Mouse (Mus musculus) MEL (cell line): Measurements from ENCODE around the gene Tmem256. TPM values are rescaled to one million over a fixed set of nuclear protein-coding genes. Genes with fewer than 3 reads are reported as not detected.

Experiments used
- DNase-seq: peaks from one replicate; pipeline ENCODE4 v3.0.0; 2011; ENCODE audit warnings: low read depth, low spot score
- H3K27ac ChIP-seq: 2 replicates; pipeline ENCODE4 v1.5.1; 2012; ENCODE audit warnings: low read depth, mild to moderate bottlenecking, control low read depth, low read length, moderate library complexity; ENCODE audit not compliant: control insufficient read depth
- H3K27me3 ChIP-seq, 2 experiments: fragments of 150-350 bp in 1 of 2; sonication (generic) in 1 of 2; 2 replicates each; pipeline ENCODE4 v1.6.1; 2012; ENCODE audit warnings: low read length in 2 of 2, mild to moderate bottlenecking in 2 of 2, improper control_type of control experiment in 1 of 2, moderate library complexity in 1 of 2; ENCODE audit not compliant: insufficient read depth in 2 of 2, control insufficient read depth in 1 of 2
- H3K36me3 ChIP-seq, 2 experiments: 2 replicates each; pipeline ENCODE4 v1.6.1; 2012 to 2014; ENCODE audit warnings: low read length in 2 of 2, improper control_type of control experiment in 1 of 2, inconsistent platforms in 1 of 2, mild to moderate bottlenecking in 1 of 2; ENCODE audit not compliant: insufficient read depth in 2 of 2, control insufficient read depth in 1 of 2
- H3K4me1 ChIP-seq, 2 experiments: fragments of 150-350 bp in 1 of 2; sonication (generic) in 1 of 2; 2 replicates each; pipeline ENCODE4 v1.6.1; 2012; ENCODE audit warnings: low read length in 2 of 2, improper control_type of control experiment in 1 of 2, mild to moderate bottlenecking in 1 of 2; ENCODE audit not compliant: insufficient read depth in 2 of 2, control insufficient read depth in 1 of 2
- H3K4me3 ChIP-seq, 2 experiments: fragments of 150-350 bp in 1 of 2; sonication (generic) in 1 of 2; 2 replicates each; pipeline ENCODE4 v1.5.1; 2012; ENCODE audit warnings: low read depth in 2 of 2, low read length in 2 of 2, mild to moderate bottlenecking in 2 of 2, moderate library complexity in 2 of 2, control low read depth in 1 of 2, improper control_type of control experiment in 1 of 2; ENCODE audit not compliant: control insufficient read depth in 1 of 2, insufficient read depth in 1 of 2
- H3K79me2 ChIP-seq: 2 replicates; pipeline ENCODE4 v1.6.1; 2012; ENCODE audit warnings: mild to moderate bottlenecking, low read length, moderate library complexity; ENCODE audit not compliant: control insufficient read depth, poor library complexity, insufficient read depth
- H3K9ac ChIP-seq: 2 replicates; pipeline ENCODE4 v1.6.1; 2012; ENCODE audit warnings: low read depth, mild to moderate bottlenecking, control low read depth, low read length, moderate library complexity; ENCODE audit not compliant: control insufficient read depth, poor library complexity, severe bottlenecking
- H3K9me3 ChIP-seq: fragments of 150-350 bp; sonication (generic); replicated peaks from 2 replicates; pipeline ENCODE4 v1.6.1; 2012; ENCODE audit warnings: mild to moderate bottlenecking, low read length, improper control_type of control experiment, moderate library complexity; ENCODE audit not compliant: insufficient read depth
- BHLHE40 ChIP-seq: IDR thresholded peaks from 2 replicates; pipeline ENCODE4 v1.6.1; 2012; ENCODE audit warnings: low read depth, mild to moderate bottlenecking, inconsistent platforms, low read length, improper control_type of control experiment, borderline replicate concordance
- CHD1 ChIP-seq: IDR thresholded peaks from 2 replicates; pipeline ENCODE4 v1.6.1; 2012; ENCODE audit warnings: low read depth, mild to moderate bottlenecking, inconsistent platforms, low read length, improper control_type of control experiment
- CHD2 ChIP-seq: IDR thresholded peaks from 2 replicates; pipeline ENCODE4 v1.6.1; 2011; ENCODE audit warnings: low read length, improper control_type of control experiment
- CTCF ChIP-seq, 3 experiments: IDR thresholded peaks in 2 of 3; conservative IDR thresholded peaks in 1 of 3; 2 replicates each; pipeline ENCODE4 v1.5.1; 2011 to 2012; ENCODE audit warnings: low read length in 3 of 3, low read depth in 2 of 3, mild to moderate bottlenecking in 2 of 3, improper control_type of control experiment in 1 of 3, inconsistent platforms in 1 of 3, mixed read lengths in 1 of 3, moderate library complexity in 1 of 3; ENCODE audit not compliant: control insufficient read depth in 1 of 3, insufficient read depth in 1 of 3, poor library complexity in 1 of 3, severe bottlenecking in 1 of 3
- EP300 ChIP-seq, 2 experiments: IDR thresholded peaks; 2 replicates each; pipeline ENCODE4 v1.6.1; 2011; ENCODE audit warnings: improper control_type of control experiment in 2 of 2, low read length in 2 of 2, low read depth in 1 of 2, mild to moderate bottlenecking in 1 of 2
- ETS1 ChIP-seq: IDR thresholded peaks from 2 replicates; pipeline ENCODE4 v1.6.1; 2012; ENCODE audit warnings: low read depth, mild to moderate bottlenecking, inconsistent platforms, low read length, improper control_type of control experiment, moderate library complexity
- GABPA ChIP-seq: IDR thresholded peaks from 2 replicates; pipeline ENCODE4 v1.6.1; 2012; ENCODE audit warnings: low read depth, mild to moderate bottlenecking, inconsistent platforms, low read length, improper control_type of control experiment, moderate library complexity
- GATA1 ChIP-seq: IDR thresholded peaks from 2 replicates; pipeline ENCODE4 v1.6.1; 2011; ENCODE audit warnings: low read depth, low read length, improper control_type of control experiment
- HCFC1 ChIP-seq: IDR thresholded peaks from 2 replicates; pipeline ENCODE4 v1.6.1; 2012; ENCODE audit warnings: low read depth, mild to moderate bottlenecking, inconsistent platforms, low read length, improper control_type of control experiment, moderate library complexity
- KAT2A ChIP-seq: conservative IDR thresholded peaks from 2 replicates; pipeline ENCODE4 v1.6.1; 2012; ENCODE audit warnings: low read depth, low read length, improper control_type of control experiment, inconsistent platforms
- MAX ChIP-seq: IDR thresholded peaks from 2 replicates; pipeline ENCODE4 v1.6.1; 2011; ENCODE audit warnings: low read length, improper control_type of control experiment
- MAZ ChIP-seq: IDR thresholded peaks from 2 replicates; pipeline ENCODE4 v1.6.1; 2012; ENCODE audit warnings: low read depth, mild to moderate bottlenecking, inconsistent platforms, low read length, improper control_type of control experiment
- MEF2A ChIP-seq: IDR thresholded peaks from 2 replicates; pipeline ENCODE4 v1.6.1; 2014; ENCODE audit warnings: low read depth, mild to moderate bottlenecking, inconsistent platforms, low read length, improper control_type of control experiment; ENCODE audit not compliant: poor library complexity, insufficient replicate concordance, severe bottlenecking; ENCODE audit errors: extremely low read depth
- MXI1 ChIP-seq: IDR thresholded peaks from 2 replicates; pipeline ENCODE4 v1.6.1; 2011; ENCODE audit warnings: mild to moderate bottlenecking, low read depth, low read length, improper control_type of control experiment
- MYB ChIP-seq: IDR thresholded peaks from 2 replicates; pipeline ENCODE4 v1.6.1; 2011; ENCODE audit warnings: mild to moderate bottlenecking, low read depth, low read length, improper control_type of control experiment
- NRF1 ChIP-seq: IDR thresholded peaks from 2 replicates; pipeline ENCODE4 v1.6.1; 2014; ENCODE audit warnings: low read depth, mild to moderate bottlenecking, inconsistent platforms, low read length, improper control_type of control experiment, moderate library complexity; ENCODE audit not compliant: poor library complexity, insufficient read depth, severe bottlenecking
- POLR2A ChIP-seq, 2 experiments: IDR thresholded peaks; 2 replicates each; pipeline ENCODE4 v1.6.1; 2011 to 2012; ENCODE audit warnings: low read length in 2 of 2, mild to moderate bottlenecking in 2 of 2, control low read depth in 1 of 2, improper control_type of control experiment in 1 of 2, low read depth in 1 of 2, moderate library complexity in 1 of 2; ENCODE audit not compliant: control insufficient read depth in 1 of 2, insufficient read depth in 1 of 2, poor library complexity in 1 of 2
- POLR2AphosphoS5 ChIP-seq: IDR thresholded peaks from 2 replicates; pipeline ENCODE4 v1.6.1; 2012; ENCODE audit warnings: low read depth, borderline replicate concordance, mild to moderate bottlenecking, inconsistent platforms, low read length, moderate library complexity, mixed read lengths
- RCOR1 ChIP-seq: IDR thresholded peaks from 2 replicates; pipeline ENCODE4 v1.6.1; 2012; ENCODE audit warnings: low read depth, mild to moderate bottlenecking, inconsistent platforms, low read length, improper control_type of control experiment
- SIN3A ChIP-seq: IDR thresholded peaks from 2 replicates; pipeline ENCODE4 v1.6.1; 2012; ENCODE audit warnings: low read length, improper control_type of control experiment, inconsistent platforms
- SMC3 ChIP-seq: IDR thresholded peaks from 2 replicates; pipeline ENCODE4 v1.6.1; 2011; ENCODE audit warnings: low read depth, low read length, improper control_type of control experiment
- TAL1 ChIP-seq: IDR thresholded peaks from 2 replicates; pipeline ENCODE4 v1.6.1; 2012; ENCODE audit warnings: mild to moderate bottlenecking, inconsistent platforms, low read length, moderate library complexity, mixed read lengths
- TBP ChIP-seq: IDR thresholded peaks from 2 replicates; pipeline ENCODE4 v1.8.0; 2011; ENCODE audit warnings: low read depth, low read length, improper control_type of control experiment
- TCF12 ChIP-seq: IDR thresholded peaks from 2 replicates; pipeline ENCODE4 v1.6.1; 2014; ENCODE audit warnings: low read depth, mild to moderate bottlenecking, inconsistent platforms, low read length, improper control_type of control experiment, moderate library complexity
- UBTF ChIP-seq: IDR thresholded peaks from 2 replicates; pipeline ENCODE4 v1.6.1; 2012; ENCODE audit warnings: low read depth, mild to moderate bottlenecking, inconsistent platforms, low read length, improper control_type of control experiment, moderate library complexity, borderline replicate concordance; ENCODE audit not compliant: insufficient read depth
- USF1 ChIP-seq: IDR thresholded peaks from 2 replicates; pipeline ENCODE4 v1.6.1; 2014; ENCODE audit warnings: low read depth, mild to moderate bottlenecking, inconsistent platforms, low read length, improper control_type of control experiment, moderate library complexity
- USF2 ChIP-seq, 2 experiments: IDR thresholded peaks; 2 replicates each; pipeline ENCODE4 v1.6.1; 2011 to 2012; ENCODE audit warnings: improper control_type of control experiment in 2 of 2, low read length in 2 of 2, borderline replicate concordance in 1 of 2, inconsistent platforms in 1 of 2, low read depth in 1 of 2, mild to moderate bottlenecking in 1 of 2; ENCODE audit not compliant: insufficient read depth in 1 of 2
- ZC3H11A ChIP-seq: IDR thresholded peaks from 2 replicates; pipeline ENCODE4 v1.6.1; 2012; ENCODE audit warnings: low read depth, mild to moderate bottlenecking, inconsistent platforms, low read length, improper control_type of control experiment
- ZNF384 ChIP-seq: IDR thresholded peaks from 2 replicates; pipeline ENCODE4 v1.6.1; 2012; ENCODE audit warnings: low read depth, mild to moderate bottlenecking, inconsistent platforms, low read length, improper control_type of control experiment
- polyA plus RNA-seq, 2 experiments: library from polyadenylated mRNA; stranded (reverse) in 1 of 2; unstranded in 1 of 2; fragments of >175 nt in 1 of 2; fragments of >200 nt in 1 of 2; gene quantifications; 2 replicates each; pipeline versions ENCODE4 v1.2.1 to v1.2.4; 2012; ENCODE audit warnings: low replicate concordance in 2 of 2, low read depth in 1 of 2; ENCODE audit not compliant: insufficient read length in 2 of 2, insufficient read depth in 1 of 2, missing spikeins in 1 of 2
- total RNA-seq: library from RNA; depleted of rRNA; stranded (reverse); fragments of 300-350 nt; gene quantifications from 2 replicates; pipeline ENCODE4 v1.2.3, GENCODE M21; 2012

The Tmem256 gene
- total and polyA plus RNA-seq, 3 experiments, result 181 to 190 TPM; not detected in 1

DNA sequence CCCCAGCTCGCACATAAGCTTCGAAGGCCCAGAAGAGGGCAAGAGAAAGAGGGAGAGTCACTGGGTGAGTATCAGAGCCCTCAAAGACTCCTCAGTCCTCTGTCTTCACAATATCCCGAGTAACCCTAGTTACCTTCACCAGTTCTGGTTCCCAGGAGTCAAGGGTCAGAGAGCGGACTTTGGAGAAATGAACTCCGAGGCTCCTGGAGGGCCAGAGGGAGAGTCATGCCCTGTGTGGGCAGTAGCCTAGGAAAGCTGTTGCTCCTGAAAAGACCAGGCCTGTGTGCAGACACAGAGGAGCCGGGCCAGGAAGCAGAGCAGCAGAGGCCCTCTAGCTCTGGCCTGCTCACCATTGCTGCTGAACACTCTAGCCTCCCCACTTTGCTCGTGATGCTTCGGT is 46.3 kb downstream of the Tmem256 start:
- H3K36me3 ChIP-seq, result peaks cover 0 to 12% of the 10 kb centered on the region in 2 experiments; a peak in 2 of 4 replicates
- DNase-seq, result no peak
- H3K27ac ChIP-seq, result no peak overlapping the region

DNA sequence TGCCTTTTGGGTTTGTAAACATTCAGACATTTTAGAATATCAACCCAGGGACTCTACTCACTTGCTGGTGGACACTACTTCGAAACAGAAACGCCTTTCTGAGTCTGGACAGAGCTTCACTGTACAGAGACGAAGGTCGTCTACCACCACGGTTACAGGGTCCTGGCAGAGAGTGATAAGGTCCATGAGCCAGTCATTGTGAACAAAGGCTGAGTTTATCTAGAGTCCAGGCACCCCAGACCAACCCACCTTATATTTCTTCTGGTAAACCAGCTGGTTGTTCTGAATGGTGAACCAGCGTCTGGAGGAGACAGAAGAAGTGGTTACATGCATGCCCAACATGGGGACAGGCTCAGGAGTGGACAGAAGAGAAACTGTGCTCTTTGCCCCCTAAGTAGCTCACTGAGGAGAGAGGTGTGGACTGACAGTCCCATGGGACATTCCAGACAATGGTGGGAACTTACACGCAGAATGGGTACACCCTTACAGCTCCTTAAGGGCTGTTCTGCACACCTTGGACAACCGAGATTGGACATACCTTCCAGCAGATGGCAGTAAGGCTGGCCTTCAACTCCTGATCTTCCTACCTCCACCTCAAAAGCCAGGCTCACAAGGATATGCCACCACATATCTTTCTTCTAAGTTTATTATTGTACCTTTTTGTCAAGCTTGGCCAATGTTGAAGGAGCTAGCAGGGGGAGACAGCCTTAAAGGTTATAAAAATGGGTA is 48.8 kb downstream of the Tmem256 start:
- H3K9ac ChIP-seq, result no peak overlapping the region
- H3K4me3 ChIP-seq, result no peak overlapping the region
- H3K27me3 ChIP-seq, result no peaks in the 10 kb centered on the region
- peaks cover 11 to 30% of the 10 kb centered on the region in 2 experiments for H3K4me1 ChIP-seq
- H3K9me3 ChIP-seq, result no peaks in the 10 kb centered on the region
- DNase-seq, result peak; percentile 43
- peaks cover 0 to 17% of the 10 kb centered on the region in 2 experiments; a peak in 2 of 4 replicates for H3K36me3 ChIP-seq
- no peak overlapping the region for H3K27ac ChIP-seq
- no peaks in the 10 kb centered on the region for H3K79me2 ChIP-seq
- TF ChIP-seq NRF1, result no peak
- no peak for TF ChIP-seq POLR2A (IDR thresholded peaks at IDR 0.05; ENCODE audit: control insufficient read depth in 1 of 2, insufficient read depth in 1 of 2, low read depth in 1 of 2, low read length in 2 of 2, poor library complexity in 1 of 2)
- no peak for TF ChIP-seq POLR2AphosphoS5
- no peak for TF ChIP-seq BHLHE40
- TF ChIP-seq TCF12, result no peak
- no peak for TF ChIP-seq ETS1
- no peak for TF ChIP-seq RCOR1
- TF ChIP-seq CHD1, result no peak
- no peak for TF ChIP-seq KAT2A
- TF ChIP-seq GABPA, result no peak
- TF ChIP-seq ZC3H11A, result 0 out of 2 replicates have a peak, but pooled peaks have one; percentile 12
- TF ChIP-seq CTCF (IDR thresholded peaks at IDR 0.05 in 2 of 3, conservative IDR thresholded peaks at IDR 0.05 in 1 of 3; ENCODE audit: control insufficient read depth in 1 of 3, insufficient read depth in 1 of 3, low read depth in 2 of 3, low read length in 3 of 3, poor library complexity in 1 of 3, severe bottlenecking in 1 of 3), result peak; percentile 24 to 52 (median 31); a peak in 4 of 6 replicates
- no peak for TF ChIP-seq MYB
- TF ChIP-seq MEF2A, result no peak
- TF ChIP-seq ZNF384, result no peak
- TF ChIP-seq GATA1, result no peak
- no peak for TF ChIP-seq UBTF
- no peak for TF ChIP-seq SIN3A
- TF ChIP-seq USF2 (IDR thresholded peaks at IDR 0.05; ENCODE audit: borderline replicate concordance in 1 of 2, insufficient read depth in 1 of 2, low read depth in 1 of 2, low read length in 2 of 2), result no peak
- TF ChIP-seq USF1, result no peak
- no peak for TF ChIP-seq MXI1
- TF ChIP-seq TAL1, result peak; percentile 43
- no peak for TF ChIP-seq MAX
- TF ChIP-seq HCFC1, result no peak
- TF ChIP-seq CHD2, result no peak
- no peak for TF ChIP-seq EP300 (IDR thresholded peaks at IDR 0.05; ENCODE audit: low read depth in 1 of 2, low read length in 2 of 2)

More for the DNA sequence above, 46.3 kb downstream of the Tmem256 start:
- Histone ChIP-seq H3K79me2 (no peaks in the 10 kb centered on the region), H3K27me3 (no peaks in the 10 kb centered on the region), H3K9me3 (no peaks in the 10 kb centered on the region), H3K9ac (no peak overlapping the region), H3K4me3 (no peak overlapping the region), H3K4me1 (peaks cover 3 to 30% of the 10 kb centered on the region in 2 experiments)
- TF ChIP-seq CHD1, result no peak
- TF ChIP-seq SMC3, result no peak
- TF ChIP-seq POLR2A (IDR thresholded peaks at IDR 0.05; ENCODE audit: control insufficient read depth in 1 of 2, insufficient read depth in 1 of 2, low read depth in 1 of 2, low read length in 2 of 2, poor library complexity in 1 of 2), result no peak
- no peak for TF ChIP-seq USF1
- no peak for TF ChIP-seq MAZ
- TF ChIP-seq MYB, result no peak
- TF ChIP-seq TBP, result no peak
- no peak for TF ChIP-seq GABPA
- no peak for TF ChIP-seq POLR2AphosphoS5
